ENCODE assay signal across 10 mouse cellular contexts in the genomic region with DNA sequence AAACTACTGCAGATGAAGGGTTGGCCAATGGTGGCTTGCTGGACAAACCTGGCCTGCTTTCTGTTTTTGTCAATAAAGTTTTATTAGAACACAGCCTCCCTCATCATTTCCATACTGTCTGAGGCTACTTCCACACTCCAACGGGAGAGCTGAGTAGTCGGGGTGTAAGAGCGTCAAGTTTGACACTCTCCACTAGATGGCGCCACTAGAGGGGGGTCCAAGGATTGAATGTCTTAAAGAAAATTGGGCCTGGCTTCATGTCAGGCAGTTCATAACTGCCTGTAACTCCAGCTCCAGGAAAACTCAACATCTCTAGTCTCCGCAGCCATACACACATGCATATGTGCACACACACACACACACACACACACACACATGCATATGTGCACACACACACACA. TPM values are rescaled to one million over a fixed set of nuclear protein-coding genes. Genes with fewer than 3 reads are reported as not detected.
DNase-seq lines count a peak whose midpoint lies in the region; ATAC-seq and TF ChIP-seq lines count a peak whose summit lies in the region.
"Had no signal": no experiment of that assay in that cellular context is flagged by ENCODE, and none has a peak within 500 bp of the region (broad histone marks: within the 10 kb centered on the region; RNA-seq: fewer than 3 reads in every experiment).

No protein-coding gene starts in this region.

- no peak overlapping the region for H3K4me3 ChIP-seq in forebrain, embryonic 10.5 days
- H3K4me3 ChIP-seq in forebrain, embryonic 16.5 days (replicated peaks; ENCODE audit: low read length) = no peak overlapping the region
- H3K4me3 ChIP-seq in cerebellum, adult 2 months (replicated peaks; ENCODE audit: insufficient read depth, low read depth, low read length) = no peak overlapping the region
- no peak overlapping the region for H3K4me3 ChIP-seq in hindbrain, postnatal 0 days (ENCODE audit: low read length)
- H3K4me3 ChIP-seq: stomach, embryonic 15.5 days had no signal

- no peaks in the 10 kb centered on the region for H3K36me3 ChIP-seq in forebrain, embryonic 10.5 days (replicated peaks)
- H3K36me3 ChIP-seq in forebrain, embryonic 16.5 days (ENCODE audit: control insufficient read depth, insufficient read depth) = no peaks in the 10 kb centered on the region
- H3K36me3 ChIP-seq in hindbrain, postnatal 0 days (ENCODE audit: insufficient read depth, low read length) = no peaks in the 10 kb centered on the region
- H3K36me3 ChIP-seq: stomach, embryonic 15.5 days had no signal

- peak; percentile 62 for DNase-seq in forebrain, embryonic 10.5 days (ENCODE audit: extremely low spot score, low spot score)
- DNase-seq in monocyte, adult 2 months (ENCODE audit: low read depth in 1 of 2, low spot score in 2 of 2) = peak; percentile 48 to 68
- peak in 1 of 2 experiments; percentile 54 for DNase-seq in cerebellum, adult 2 months
- DNase-seq in hindbrain, postnatal 0 days (ENCODE audit: low spot score) = peak; percentile 76
- peak; percentile 74 to 92 for DNase-seq in thymus, postnatal 10 days (ENCODE audit: low spot score in 2 of 2)

- 60% methylated on average over 5 of the region's 5 CpGs for WGBS in forebrain, embryonic 10.5 days
- WGBS in forebrain, embryonic 16.5 days = 50% methylated on average over 5 of the region's 5 CpGs
- 57% methylated on average over 5 of the region's 5 CpGs for WGBS in cerebellum, adult 2 months
- WGBS in hindbrain, postnatal 0 days = 49% methylated on average over 5 of the region's 5 CpGs

- H3K27ac ChIP-seq in forebrain, embryonic 10.5 days = no peak overlapping the region
- no peak overlapping the region for H3K27ac ChIP-seq in forebrain, embryonic 16.5 days (ENCODE audit: low read length)
- no peak overlapping the region for H3K27ac ChIP-seq in cerebellum, adult 2 months (ENCODE audit: insufficient read depth, low read length)
- H3K27ac ChIP-seq in hindbrain, postnatal 0 days = no peak overlapping the region
- H3K27ac ChIP-seq: stomach, embryonic 15.5 days had no signal

- no peak overlapping the region for H3K4me2 ChIP-seq in forebrain, embryonic 16.5 days (ENCODE audit: low read length)
- H3K4me2 ChIP-seq in hindbrain, postnatal 0 days (ENCODE audit: low read depth, low read length) = no peak overlapping the region
- H3K4me2 ChIP-seq: stomach, embryonic 15.5 days had no signal

- peaks cover 18% of the 10 kb centered on the region for H3K27me3 ChIP-seq in forebrain, embryonic 10.5 days (ENCODE audit: poor library complexity, severe bottlenecking)
- no peaks in the 10 kb centered on the region for H3K27me3 ChIP-seq in forebrain, embryonic 16.5 days (replicated peaks; ENCODE audit: control insufficient read depth, insufficient read depth, low read length)
- H3K27me3 ChIP-seq in cerebellum, adult 2 months (ENCODE audit: control insufficient read depth, insufficient read depth, low read length) = no peaks in the 10 kb centered on the region
- no peaks in the 10 kb centered on the region for H3K27me3 ChIP-seq in hindbrain, postnatal 0 days (ENCODE audit: insufficient read depth, low read length)
- H3K27me3 ChIP-seq: stomach, embryonic 15.5 days had no signal

- no peaks in the 10 kb centered on the region for H3K9me3 ChIP-seq in forebrain, embryonic 10.5 days
- no peaks in the 10 kb centered on the region for H3K9me3 ChIP-seq in forebrain, embryonic 16.5 days (ENCODE audit: control insufficient read depth, low read length)
- H3K9me3 ChIP-seq in hindbrain, postnatal 0 days (ENCODE audit: low read length) = no peaks in the 10 kb centered on the region
- H3K9me3 ChIP-seq: stomach, embryonic 15.5 days had no signal

- TF ChIP-seq POLR2A in cerebellum, adult 2 months (IDR thresholded peaks at IDR 0.05; ENCODE audit: borderline replicate concordance, insufficient read depth, low read length) = no peak

- no peak overlapping the region for H3K9ac ChIP-seq in forebrain, embryonic 16.5 days (replicated peaks; ENCODE audit: low read depth, low read length)
- no peak overlapping the region for H3K9ac ChIP-seq in hindbrain, postnatal 0 days (replicated peaks; ENCODE audit: low read length)
- H3K9ac ChIP-seq: stomach, embryonic 15.5 days had no signal

- peak; percentile 55 for TF ChIP-seq CTCF in cerebellum, adult 2 months (IDR thresholded peaks at IDR 0.05; ENCODE audit: borderline replicate concordance, insufficient read depth, low read depth, low read length)
- peak; percentile 73 for TF ChIP-seq CTCF in hindbrain, postnatal 0 days (IDR thresholded peaks at IDR 0.05; ENCODE audit: low read depth)

- peaks cover 49% of the 10 kb centered on the region for H3K4me1 ChIP-seq in forebrain, embryonic 10.5 days
- 0 out of 2 replicates have a peak, but pooled peaks cover 6% of the 10 kb centered on the region for H3K4me1 ChIP-seq in forebrain, embryonic 16.5 days (replicated peaks; ENCODE audit: control insufficient read depth, insufficient read depth, low read length)
- peaks cover 18% of the 10 kb centered on the region for H3K4me1 ChIP-seq in cerebellum, adult 2 months (ENCODE audit: control insufficient read depth, insufficient read depth, low read length)
- peaks cover 4% of the 10 kb centered on the region; the same call in 1 of the 2 replicates for H3K4me1 ChIP-seq in hindbrain, postnatal 0 days (ENCODE audit: insufficient read depth, low read length)

- ATAC-seq in forebrain, embryonic 16.5 days = no peak
- ATAC-seq in monocyte, adult 5-6 weeks (replicated peaks; ENCODE audit: insufficient number of reproducible peaks, low FRiP score, low TSS enrichment, poor library complexity, severe bottlenecking) = no peak
- ATAC-seq in hindbrain, postnatal 0 days = no peak
- peak; percentile 39 for ATAC-seq in megakaryocyte progenitor cell, adult 5-6 weeks (replicated peaks; ENCODE audit: poor library complexity)

RNA-seq across cellular contexts. Expression of a gene that starts 29.5 kb away (rescaled TPM):
- polyA plus RNA-seq in forebrain, embryonic 10.5 days (2016; fragmentation: Nextera tagmentation; extraction: Ambion mirVana) = 45.4 and 47.2 TPM in 2 replicates
- 33.2 and 39.6 TPM in 2 replicates for polyA plus RNA-seq in forebrain, embryonic 16.5 days (2015; fragmentation: Nextera tagmentation; extraction: Ambion mirVana)
- total RNA-seq in monocyte, adult 5-6 weeks (2017) = 62.7 to 74.2 TPM (median 74.1 TPM) in 3 replicates
- polyA plus RNA-seq in cerebellum, adult 2 months (2012; rRNA removed) = 24.6 and 26.1 TPM in 2 replicates
- total RNA-seq in hindbrain, postnatal 0 days (2014; rRNA removed) = 9.7 and 14.7 TPM in 2 replicates
- polyA plus RNA-seq in hindbrain, postnatal 0 days (2015; fragmentation: Nextera tagmentation; extraction: Ambion mirVana) = 34.4 and 35.3 TPM in 2 replicates
- 83.2 and 83.5 TPM in 2 replicates for total RNA-seq in megakaryocyte progenitor cell, adult 5-6 weeks (2015)
- total RNA-seq in megakaryocyte progenitor cell, adult 5-6 weeks (2017) = 32.3 and 42.5 TPM in 2 replicates

RNA-seq across cellular contexts. Expression of a gene that starts 48.3 kb away (rescaled TPM):
- polyA plus RNA-seq in forebrain, embryonic 10.5 days (2016; fragmentation: Nextera tagmentation; extraction: Ambion mirVana) = not detected in 2 replicates
- not detected in 2 replicates for polyA plus RNA-seq in forebrain, embryonic 16.5 days (2015; fragmentation: Nextera tagmentation; extraction: Ambion mirVana)
- not detected in 3 replicates for total RNA-seq in monocyte, adult 5-6 weeks (2017)
- polyA plus RNA-seq in cerebellum, adult 2 months (2012; rRNA removed) = not detected in 2 replicates
- not detected in 2 replicates for total RNA-seq in hindbrain, postnatal 0 days (2014; rRNA removed)
- not detected in 2 replicates for polyA plus RNA-seq in hindbrain, postnatal 0 days (2015; fragmentation: Nextera tagmentation; extraction: Ambion mirVana)
- total RNA-seq in megakaryocyte progenitor cell, adult 5-6 weeks (2015) = not detected in 2 replicates
- total RNA-seq in megakaryocyte progenitor cell, adult 5-6 weeks (2017) = not detected in 2 replicates
- total RNA-seq: layer of hippocampus, postnatal 25 days had no signal
